Mouse (Mus musculus): Measurements from ENCODE around the gene Aldh9a1. TPM values are rescaled to one million over a fixed set of nuclear protein-coding genes. Genes with fewer than 3 reads are reported as not detected.

The Aldh9a1 gene
- total RNA-seq, 2 experiments from 2014 or later: 63.5 to 65.6 TPM

DNA sequence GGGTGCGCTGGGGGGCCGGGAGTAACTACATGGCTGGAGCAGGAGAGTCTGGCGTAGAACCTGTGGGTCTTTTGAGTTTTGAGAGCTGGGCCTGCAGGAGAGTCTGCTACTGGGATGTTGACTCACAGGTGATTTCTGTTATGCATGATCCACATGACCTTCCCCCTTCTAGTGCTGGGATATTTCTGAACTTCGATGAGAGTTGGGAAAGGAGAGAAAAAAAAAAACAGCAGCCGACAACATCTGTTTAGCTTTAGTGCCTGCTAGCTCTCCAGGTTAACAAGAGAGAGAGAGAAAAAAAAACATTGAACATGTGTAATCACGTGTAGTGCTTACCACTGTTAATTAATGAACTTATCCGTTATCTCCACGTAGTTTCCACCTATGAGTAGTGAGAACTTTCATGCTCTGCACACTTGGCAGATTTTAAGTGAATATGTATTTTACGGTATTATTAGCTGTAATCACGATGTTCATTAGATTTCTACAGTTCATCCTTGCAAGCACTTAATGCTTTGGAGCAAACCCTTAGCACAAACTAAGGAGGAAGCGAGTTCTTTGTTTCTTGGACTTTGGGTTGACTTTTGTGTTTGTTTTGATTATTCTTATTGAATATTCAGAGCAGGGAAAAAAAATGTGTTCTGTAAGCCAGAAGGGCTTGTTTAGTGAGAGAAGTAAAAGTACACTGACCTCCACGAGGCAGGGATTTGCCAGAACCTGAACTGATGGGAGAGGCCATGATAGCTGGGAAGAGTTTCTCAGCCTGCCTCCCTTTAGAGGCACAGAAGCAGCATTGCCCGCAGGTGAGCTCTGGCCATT lies 1.0 kb downstream of the Aldh9a1 start:
- no peak for DNase-seq

GRCm38 (mm10) chr1:167352403-167352802 lies 2.6 kb downstream of the Aldh9a1 start:
- no peak for DNase-seq

DNA sequence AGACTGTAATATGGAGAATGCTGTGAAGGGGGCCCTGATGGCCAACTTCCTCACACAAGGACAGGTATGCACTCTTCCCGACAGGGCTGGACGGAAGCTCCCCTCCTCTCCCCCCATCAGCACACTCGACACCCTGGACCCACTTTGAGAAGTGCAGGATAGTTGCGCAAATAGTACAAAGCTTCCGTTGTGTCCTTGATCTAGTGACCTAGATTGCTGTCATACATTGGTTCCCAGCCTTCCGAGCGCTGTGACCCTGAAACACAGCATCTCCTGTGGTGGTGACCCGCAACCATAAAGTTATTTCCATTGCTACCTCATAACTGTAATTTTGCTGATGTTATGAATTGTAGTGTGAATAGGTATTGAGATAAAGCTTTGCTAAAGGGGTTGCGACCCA lies 7.6 kb downstream of the Aldh9a1 start:
- no peak for DNase-seq

GRCm38 (mm10) chr1:167358731-167359130 lies 8.9 kb downstream of the Aldh9a1 start:
- DNase-seq: no peak

- DNase-seq: no peak
Measured at GRCm38 (mm10) chr1:167360268-167360667, 10.5 kb downstream of the Aldh9a1 start.

GRCm38 (mm10) chr1:167362819-167363218 lies 13.0 kb downstream of the Aldh9a1 start:
- DNase-seq: no peak

GRCm38 (mm10) chr1:167363322-167363721 lies 13.5 kb downstream of the Aldh9a1 start:
- no peak for DNase-seq

- DNase-seq: no peak
Measured at GRCm38 (mm10) chr1:167365808-167366207, 16.0 kb downstream of the Aldh9a1 start.

GRCm38 (mm10) chr1:167366621-167367020 lies 16.8 kb downstream of the Aldh9a1 start:
- DNase-seq: no peak

DNA sequence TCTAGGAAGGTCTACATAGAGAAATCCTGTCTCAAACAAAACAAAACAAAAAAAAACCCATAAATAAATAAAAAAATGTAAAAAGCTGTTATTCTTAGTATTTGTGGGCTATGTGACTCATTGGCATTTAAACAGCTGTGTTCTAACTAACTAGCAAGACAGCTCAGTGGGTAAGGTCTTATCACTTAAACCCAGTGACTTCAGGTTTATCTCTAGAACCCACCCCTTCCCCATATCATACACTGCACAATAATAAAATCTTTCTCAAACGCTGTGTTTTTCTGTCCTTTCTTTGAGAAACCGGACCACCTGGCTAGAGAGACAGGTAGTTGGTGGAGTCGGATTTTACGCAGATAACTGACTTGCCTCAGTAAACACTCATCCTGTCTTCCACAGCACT lies 18.2 kb downstream of the Aldh9a1 start:
- DNase-seq: no peak

- no peak for DNase-seq
Measured at GRCm38 (mm10) chr1:167368513-167368912, 18.7 kb downstream of the Aldh9a1 start.

GRCm38 (mm10) chr1:167369905-167370304 lies 20.1 kb downstream of the Aldh9a1 start:
- DNase-seq: peak; percentile 90

- no peak for DNase-seq
Measured at GRCm38 (mm10) chr1:167372739-167373138, 22.9 kb downstream of the Aldh9a1 start.

DNA sequence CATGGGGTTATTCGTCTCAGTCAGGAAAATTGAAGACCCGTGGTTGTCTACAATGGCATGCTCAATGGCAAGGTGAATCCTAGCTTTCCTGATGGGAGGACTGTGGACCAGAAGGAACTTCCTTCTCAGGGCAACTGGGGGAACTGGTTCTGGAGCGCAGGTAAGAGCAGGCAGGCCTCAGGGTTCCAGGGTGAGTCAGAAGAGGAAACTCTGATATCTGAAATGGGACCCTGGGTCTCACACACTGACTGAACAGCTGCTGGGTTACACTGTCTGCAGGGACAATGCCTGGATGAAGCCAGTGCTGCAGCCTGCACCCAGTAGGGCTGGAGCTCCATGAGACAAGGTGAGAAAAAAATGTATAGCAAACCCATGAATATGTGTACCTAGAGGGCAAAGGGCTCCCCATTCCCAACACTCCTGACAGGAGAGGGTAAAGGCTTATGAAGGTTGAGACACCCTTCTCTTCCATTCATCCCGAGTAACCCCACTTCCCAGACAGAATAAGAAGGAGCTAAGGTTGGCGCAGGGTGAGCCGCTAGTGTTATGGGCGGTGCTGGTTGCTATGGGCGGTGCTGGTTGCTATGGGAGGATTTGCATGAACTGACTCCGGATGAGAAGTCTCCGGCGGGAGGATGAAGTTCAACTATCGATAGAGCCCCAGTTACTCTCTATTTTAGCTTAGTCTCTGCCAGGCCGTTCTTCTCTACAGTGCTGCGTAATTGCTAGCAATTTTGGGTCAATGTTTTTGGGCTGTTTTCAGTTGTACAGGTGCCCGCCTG lies 24.4 kb downstream of the Aldh9a1 start:
- DNase-seq: peak; percentile 57

GRCm38 (mm10) chr1:167374942-167375341 lies 25.2 kb downstream of the Aldh9a1 start:
- DNase-seq: no peak

GRCm38 (mm10) chr1:167378019-167378418 lies 28.2 kb downstream of the Aldh9a1 start:
- no peak for DNase-seq

- peak; percentile 18 for DNase-seq
Measured at GRCm38 (mm10) chr1:167379751-167380150, 30.0 kb downstream of the Aldh9a1 start.

DNA sequence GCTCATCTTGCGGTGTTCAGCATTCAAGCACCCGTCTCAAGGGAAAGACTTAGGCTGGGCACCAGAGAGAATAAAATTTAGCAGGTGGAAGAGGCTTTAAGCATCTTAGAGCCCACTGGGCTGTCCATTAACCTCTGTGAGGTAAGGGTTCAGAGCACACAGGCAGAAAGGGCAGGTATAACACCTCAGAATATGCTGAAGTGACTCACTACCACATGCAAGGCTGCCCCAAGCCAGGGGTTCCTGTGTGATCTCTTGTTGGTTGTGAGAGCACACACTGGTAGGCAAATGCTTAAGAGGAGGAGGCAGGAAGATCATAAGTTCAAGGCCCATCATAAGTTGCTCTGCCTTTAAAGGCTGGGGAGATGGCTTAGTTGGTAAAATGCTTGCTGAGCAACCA lies 30.4 kb downstream of the Aldh9a1 start:
- DNase-seq: no peak

GRCm38 (mm10) chr1:167381050-167382015 lies 31.5 kb downstream of the Aldh9a1 start:
- DNase-seq: no peak

DNA sequence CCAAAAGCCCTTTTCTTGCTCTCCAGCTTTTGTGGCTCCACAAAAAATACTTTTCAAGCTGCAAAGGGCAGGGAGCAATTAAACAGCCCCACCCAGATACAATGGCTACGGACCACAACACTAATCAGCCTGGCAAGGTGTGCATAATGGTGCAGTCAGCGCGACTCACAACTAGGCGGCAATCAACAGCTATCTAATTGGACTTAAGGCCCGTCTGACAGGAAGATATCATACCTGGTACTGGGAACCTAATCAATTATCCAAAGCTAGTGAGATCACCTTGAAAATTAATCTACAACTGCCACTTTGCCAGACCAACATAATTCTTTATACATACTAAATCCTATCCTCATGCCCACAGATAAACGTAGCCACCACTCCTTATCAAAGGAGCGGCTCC lies 32.5 kb downstream of the Aldh9a1 start:
- DNase-seq: no peak

DNA sequence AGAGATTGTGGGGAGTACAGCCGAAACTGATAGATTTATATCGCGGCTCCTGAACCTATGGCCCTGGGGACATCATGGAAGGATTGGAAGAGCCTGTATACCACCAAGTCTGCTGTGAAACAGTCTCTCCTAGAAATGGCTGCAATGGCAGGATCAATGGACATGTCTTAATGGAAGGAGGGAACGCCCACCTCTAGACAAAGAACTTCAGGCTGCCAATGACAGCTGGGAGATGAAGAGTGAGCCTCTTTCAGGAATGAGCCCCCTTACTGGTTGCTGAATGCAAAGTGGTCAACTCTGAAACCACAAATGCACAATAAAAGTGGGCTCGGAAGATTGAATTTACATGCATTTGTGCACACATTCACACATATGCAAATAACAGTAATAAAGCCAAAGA lies 33.0 kb downstream of the Aldh9a1 start:
- DNase-seq: no peak

DNA sequence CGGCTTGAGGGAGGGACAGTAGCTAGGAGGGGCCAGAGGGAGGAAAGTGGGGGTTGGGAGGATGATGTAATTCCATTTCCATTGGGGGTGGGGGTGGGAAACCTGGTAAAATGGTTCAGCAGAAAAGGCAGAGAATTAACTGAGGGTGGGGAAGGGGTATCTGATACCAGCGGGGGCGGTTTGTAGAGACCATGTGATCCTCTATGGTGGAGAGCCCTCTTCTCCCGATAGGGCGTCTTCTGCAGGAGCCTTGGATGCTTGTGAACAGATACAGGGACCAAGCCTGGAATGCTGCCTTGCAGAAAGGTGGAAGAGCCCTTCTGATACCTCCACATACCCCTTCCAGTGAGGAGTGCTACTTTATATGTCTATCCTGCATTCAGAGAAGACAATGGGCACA lies 33.4 kb downstream of the Aldh9a1 start:
- DNase-seq: no peak

Measured in adrenal gland, postnatal 10 days (tissue).